Mouse (Mus musculus) T-helper 2 cell (primary cell): Measurements from ENCODE around the gene Syt11.

Source experiments
- in situ Hi-C: fragments of 300-600 bp; cut with MboI, MseI; formaldehyde crosslinking; loops from one replicate; pipeline ENCODE4 v1.15.1; 2025; ENCODE audit warnings: high pct_unique_total_duplicates

Syt11 gene

GRCm38 (mm10) chr3:88738641-88739040 lies 36.3 kb downstream of the Syt11 start:
- in situ Hi-C loops, result no loop called here

DNA sequence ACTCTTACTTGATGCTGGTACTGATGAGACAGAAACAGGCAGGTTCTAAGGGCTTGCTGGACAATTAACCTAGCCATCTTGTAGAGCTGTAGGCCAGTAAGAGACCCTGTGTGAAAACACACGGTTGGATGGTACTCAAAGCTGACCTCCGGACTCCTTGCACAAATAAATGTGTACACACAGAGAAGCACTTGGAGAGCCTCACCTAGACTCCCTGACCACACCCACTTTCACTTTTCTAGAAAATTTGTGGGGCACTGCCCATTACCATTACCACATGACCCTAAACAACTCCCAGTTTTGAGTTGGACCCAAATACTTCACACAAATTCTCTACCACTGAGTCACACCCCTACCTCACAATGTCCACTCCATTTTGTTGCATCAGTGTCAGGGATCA lies 38.4 kb downstream of the Syt11 start:
- in situ Hi-C loops, result no loop called here

GRCm38 (mm10) chr3:88719098-88719497 lies 55.9 kb downstream of the Syt11 start:
- in situ Hi-C loops, result loop anchor here (25.0 kb wide), 1 partner anchor 782 kb away; the partner anchor contains the start of genes Crabp2, Isg20l2 and Rrnad1

GRCm38 (mm10) chr3:88717831-88718230 lies 57.1 kb downstream of the Syt11 start:
- in situ Hi-C loops, result loop anchor here (25.0 kb wide), 1 partner anchor 781 kb away; the partner anchor contains the start of genes Crabp2, Isg20l2 and Rrnad1

DNA sequence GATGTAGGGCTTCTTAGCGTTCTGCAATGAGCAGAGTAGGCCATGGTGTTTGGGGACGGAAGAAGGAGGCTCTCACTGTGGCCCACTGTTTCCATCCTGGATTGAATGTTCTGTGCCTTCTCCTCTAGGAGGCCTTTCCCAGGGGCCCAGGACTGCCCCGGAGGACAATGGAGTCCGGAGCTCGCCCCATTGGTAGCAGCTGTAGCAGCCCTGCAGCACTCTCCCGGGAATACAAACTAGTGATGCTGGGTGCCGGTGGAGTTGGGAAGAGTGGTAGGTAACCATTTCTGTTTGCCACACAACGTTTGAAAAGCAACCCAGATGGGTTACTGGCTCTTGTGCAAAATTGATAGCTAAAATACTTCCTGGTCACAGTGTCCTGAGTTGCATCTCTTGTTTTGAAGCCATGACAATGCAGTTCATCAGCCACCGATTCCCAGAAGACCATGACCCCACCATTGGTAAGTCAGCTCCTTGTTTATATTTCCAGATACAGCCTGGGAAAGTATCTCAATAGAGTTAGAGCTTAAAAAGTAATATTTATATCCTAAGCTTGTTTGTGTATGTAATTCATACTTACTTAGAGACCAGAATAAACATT lies 57.7 kb downstream of the Syt11 start:
- in situ Hi-C loops, result loop anchor here (25.0 kb wide), 1 partner anchor 780 kb away; the partner anchor contains the start of genes Crabp2, Isg20l2 and Rrnad1

GRCm38 (mm10) chr3:88716399-88717197 lies 58.4 kb downstream of the Syt11 start, which contains the start of gene Rit1:
Gene Rit1 (plus strand): TSS chr3:88716838.
- in situ Hi-C loops, result loop anchor here (25.0 kb wide), 1 partner anchor 779 kb away; the partner anchor contains the start of genes Crabp2, Isg20l2 and Rrnad1

DNA sequence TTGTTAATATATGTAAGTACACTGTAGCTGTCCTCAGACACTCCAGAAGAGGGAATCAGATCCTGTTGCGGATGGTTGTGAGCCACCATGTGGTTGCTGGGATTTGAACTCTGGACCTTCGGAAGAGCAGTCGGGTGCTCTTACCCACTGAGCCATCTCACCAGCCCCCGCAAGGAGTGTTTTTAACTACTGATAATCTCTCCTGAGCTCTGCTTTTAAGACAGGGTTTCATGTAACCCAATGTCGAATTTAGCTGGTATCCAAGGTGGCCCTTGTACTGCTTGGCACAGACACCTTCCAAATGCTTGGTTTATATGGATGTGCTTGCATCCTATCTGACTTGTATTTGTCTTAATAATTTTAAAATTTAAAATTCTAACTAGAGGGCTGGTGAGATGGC lies 59.2 kb downstream of the Syt11 start:
- in situ Hi-C loops, result loop anchor here (25.0 kb wide), 1 partner anchor 778 kb away; the partner anchor contains the start of genes Crabp2, Isg20l2 and Rrnad1

GRCm38 (mm10) chr3:88714725-88715124 lies 60.2 kb downstream of the Syt11 start:
- in situ Hi-C loops, result loop anchor here (25.0 kb wide), 1 partner anchor 777 kb away; the partner anchor contains the start of genes Crabp2, Isg20l2 and Rrnad1

DNA sequence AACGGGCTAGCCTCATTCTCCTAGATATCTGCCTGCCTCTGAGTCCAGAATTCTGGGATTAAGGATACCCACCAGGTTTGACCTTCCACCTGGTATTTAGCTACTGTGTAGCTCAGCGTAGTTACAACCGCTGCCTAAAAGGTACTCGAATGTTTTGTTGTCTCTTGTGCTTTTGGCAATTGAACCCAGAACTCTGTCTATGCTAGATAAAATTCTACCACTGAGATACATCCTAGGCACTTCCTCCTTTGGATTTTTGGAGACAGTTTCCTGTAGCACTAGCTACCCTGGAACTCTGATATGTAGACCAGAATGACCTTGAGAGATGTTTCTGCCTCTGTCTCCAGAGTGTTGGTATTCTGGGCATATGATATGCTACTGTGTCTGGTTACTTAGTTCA lies 61.3 kb downstream of the Syt11 start:
- in situ Hi-C loops, result loop anchor here (25.0 kb wide), 1 partner anchor 776 kb away; the partner anchor contains the start of genes Crabp2, Isg20l2 and Rrnad1

DNA sequence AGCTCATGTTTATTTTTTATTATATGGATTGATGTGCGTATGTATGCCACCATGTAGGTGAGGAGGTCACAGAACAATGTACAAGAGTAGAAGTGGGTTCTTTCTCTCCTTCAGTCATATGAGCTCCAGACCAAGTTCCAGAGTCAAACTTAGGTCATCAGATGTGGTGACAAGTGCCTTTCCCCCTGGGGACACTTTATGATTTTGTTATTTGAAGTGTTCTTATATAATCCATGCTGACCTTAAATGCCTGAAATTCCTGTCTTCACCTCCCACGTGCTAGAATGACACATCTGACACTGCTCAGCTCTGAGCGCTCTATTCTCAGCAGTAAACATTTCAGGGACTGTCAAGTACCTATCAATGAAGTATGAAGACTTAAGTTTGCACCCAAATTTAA lies 73.7 kb downstream of the Syt11 start:
- in situ Hi-C loops, result loop anchor here (5.0 to 25.0 kb wide), 4 partner anchors 346 to 1234 kb away; partner anchors contain the start of genes Crabp2, Isg20l2 and Rrnad1

DNA sequence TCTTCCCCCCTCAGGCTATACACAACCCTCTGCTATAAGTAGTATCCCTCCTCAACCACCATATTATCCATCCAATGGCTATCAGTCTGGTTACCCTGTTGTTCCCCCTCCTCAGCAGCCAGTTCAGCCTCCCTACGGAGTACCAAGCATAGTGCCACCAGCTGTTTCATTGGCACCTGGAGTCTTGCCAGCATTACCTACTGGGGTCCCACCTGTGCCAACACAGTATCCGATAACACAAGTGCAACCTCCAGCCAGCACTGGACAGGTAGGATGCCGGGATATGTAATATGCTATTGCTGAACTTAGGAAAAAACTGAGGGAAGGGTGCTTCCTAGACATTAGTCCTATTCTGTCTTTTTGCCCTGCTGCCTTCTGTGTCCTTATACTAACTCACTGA lies 74.7 kb downstream of the Syt11 start:
- in situ Hi-C loops, result loop anchor here (5.0 to 25.0 kb wide), 4 partner anchors 345 to 1235 kb away; partner anchors contain the start of genes Crabp2, Isg20l2 and Rrnad1

- in situ Hi-C loops, result loop anchor here (5.0 to 10.0 kb wide), 2 partner anchors 67 to 1316 kb away; no protein-coding TSS in a partner anchor
Measured at GRCm38 (mm10) chr3:88698834-88699233, 76.1 kb downstream of the Syt11 start.

DNA sequence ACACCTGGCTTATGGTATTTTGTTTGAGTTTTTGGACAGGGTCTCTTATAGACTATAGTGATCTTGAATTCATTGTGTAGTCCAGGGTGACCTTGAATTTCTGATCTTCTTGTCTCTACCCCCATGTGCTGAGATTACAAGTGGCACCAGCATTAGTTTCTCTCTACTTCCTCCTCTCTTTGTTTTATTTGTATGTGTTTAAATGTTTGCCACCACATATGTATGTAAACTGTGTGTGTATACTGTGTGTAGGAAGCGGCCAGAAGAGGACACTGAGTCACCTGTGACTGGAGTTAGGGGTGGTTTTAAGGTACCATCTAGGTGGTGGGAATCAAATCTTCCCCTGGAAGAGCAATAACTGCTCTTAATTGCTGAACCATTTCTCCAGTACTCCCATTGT lies 76.9 kb downstream of the Syt11 start:
- in situ Hi-C loops, result loop anchor here (5.0 to 10.0 kb wide), 2 partner anchors 66 to 1317 kb away; no protein-coding TSS in a partner anchor

GRCm38 (mm10) chr3:88695545-88695944 lies 79.4 kb downstream of the Syt11 start:
- in situ Hi-C loops, result loop anchor here (5.0 to 10.0 kb wide), 2 partner anchors 63 to 1319 kb away; no protein-coding TSS in a partner anchor
